Mouse (Mus musculus) limb, embryonic 12.5 days (tissue): ENCODE measurements around the gene Trib2. TPM values are rescaled to one million over a fixed set of nuclear protein-coding genes. Genes with fewer than 3 reads are reported as not detected.

Experiments
- ATAC-seq: fragments of 200-750 bp; cut with Nextera tagmentation; 2 replicates; pipeline ENCODE4 v1.8.0; 2017; ENCODE audit warnings: low read depth, moderate TSS enrichment; ENCODE audit not compliant: insufficient number of reproducible peaks, insufficient read depth, low FRiP score, low TSS enrichment
- H3K27ac ChIP-seq: fragments of 300-500 bp; sonication (generic); 2 replicates; pipeline ENCODE4 v1.5.1; 2016; ENCODE audit warnings: mild to moderate bottlenecking, moderate library complexity
- H3K27me3 ChIP-seq: fragments of 300-500 bp; sonication (generic); 2 replicates; pipeline ENCODE4 v1.6.1; 2016; ENCODE audit warnings: mild to moderate bottlenecking, moderate library complexity
- H3K36me3 ChIP-seq: fragments of 300-500 bp; sonication (generic); 2 replicates; pipeline ENCODE4 v1.6.1; 2016; ENCODE audit warnings: mild to moderate bottlenecking, moderate library complexity
- H3K4me1 ChIP-seq: fragments of 300-500 bp; sonication (generic); replicated peaks from 2 replicates; pipeline ENCODE4 v1.6.1; 2016
- H3K4me2 ChIP-seq: fragments of 300-500 bp; sonication (generic); 2 replicates; pipeline ENCODE4 v1.6.1; 2016; ENCODE audit warnings: mild to moderate bottlenecking, moderate library complexity
- H3K4me3 ChIP-seq: fragments of 300-500 bp; sonication (generic); replicated peaks from 2 replicates; pipeline ENCODE4 v1.5.1; 2016; ENCODE audit warnings: mild to moderate bottlenecking
- H3K9ac ChIP-seq: fragments of 300-500 bp; sonication (generic); replicated peaks from 2 replicates; pipeline ENCODE4 v1.6.1; 2016; ENCODE audit warnings: mild to moderate bottlenecking, moderate library complexity
- H3K9me3 ChIP-seq: fragments of 300-500 bp; sonication (generic); 2 replicates; pipeline ENCODE4 v1.6.1; 2016; ENCODE audit warnings: mild to moderate bottlenecking, moderate library complexity
- WGBS: fragments of 180-500 bp; shearing (Covaris S2); methylation state at CpG from one replicate; pipeline ENCODE4 v1.1.7; 2016; 5-methylcytosine and 5-hydroxymethylcytosine counted together
- polyA plus RNA-seq: library from polyadenylated mRNA; unstranded; fragments of >200 nt; fragmentation: Nextera tagmentation; extraction: Ambion mirVana; gene quantifications from 2 replicates; pipeline ENCODE4 v1.2.1, GENCODE M21; 2016

Gene Trib2
- 69.1 and 73.6 TPM in 2 replicates for polyA plus RNA-seq

DNA sequence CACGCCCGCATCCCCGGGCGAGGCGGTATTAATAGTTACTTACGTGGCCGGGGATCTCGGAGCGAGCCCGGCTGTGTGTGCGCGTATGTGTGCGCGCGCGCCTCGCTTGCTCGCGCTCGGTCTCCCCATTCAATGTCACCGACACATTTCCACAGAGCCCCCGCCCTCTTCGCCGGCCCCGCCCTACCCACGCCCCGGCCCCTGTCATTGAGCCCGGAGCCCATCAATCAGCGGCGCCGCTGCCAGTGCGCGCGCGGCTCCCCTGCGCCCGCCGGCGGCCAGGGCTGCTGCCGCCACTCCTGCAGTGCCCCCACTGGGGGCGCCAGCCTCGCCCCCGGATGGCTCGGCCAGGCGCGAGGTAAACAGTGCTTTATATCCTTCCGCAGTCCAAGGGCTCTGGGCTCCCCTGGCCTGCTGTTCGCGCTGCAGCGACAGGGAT is at the start of gene Trib2:
TSS of gene Trib2 (minus strand) at position 183 of the 439 bp plus-strand sequence.
- Histone ChIP-seq H3K4me2 (peak within 1 kb of the TSS; percentile 72), H3K36me3 (no peaks in the 10 kb centered on the region), H3K27me3 (no peaks in the 10 kb centered on the region), H3K9ac (peak within 1 kb of the TSS; percentile 92), H3K4me1 (peaks cover 19% of the 10 kb centered on the region), H3K4me3 (peak within 1 kb of the TSS; percentile 78), H3K27ac (peak within 1 kb of the TSS; percentile 96), H3K9me3 (no peaks in the 10 kb centered on the region)
- peak; percentile 91 for ATAC-seq
- WGBS = under 1% methylated on average over 50 of the region's 50 CpGs

DNA sequence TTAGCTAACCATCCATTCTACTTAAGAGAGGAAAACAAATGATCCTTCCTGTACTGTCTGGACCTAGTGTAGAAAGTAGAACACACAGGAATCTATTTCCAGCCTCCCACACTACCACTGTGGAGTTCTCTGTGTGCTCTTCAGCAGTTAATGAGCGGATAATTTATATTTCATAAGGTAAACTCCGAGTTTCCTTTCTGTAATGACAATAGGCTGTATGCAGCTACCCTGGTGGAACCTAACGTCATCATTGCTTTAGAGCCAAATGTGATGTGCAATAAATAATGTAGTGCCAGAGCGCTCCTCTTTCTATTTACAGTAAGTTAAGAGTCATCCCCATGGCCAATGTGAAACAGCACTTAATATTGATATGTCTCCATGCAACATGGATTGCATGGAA is 41.3 kb upstream of the Trib2 start:
- H3K27ac ChIP-seq = no peak overlapping the region
- no peaks in the 10 kb centered on the region for H3K27me3 ChIP-seq
- no peak overlapping the region for H3K9ac ChIP-seq
- no peak overlapping the region for H3K4me2 ChIP-seq
- H3K4me1 ChIP-seq = no peaks in the 10 kb centered on the region
- no peak for ATAC-seq
- no peak overlapping the region for H3K4me3 ChIP-seq
- H3K9me3 ChIP-seq = no peaks in the 10 kb centered on the region
- 90% methylated on average over 4 of the region's 4 CpGs for WGBS
- H3K36me3 ChIP-seq = no peaks in the 10 kb centered on the region

DNA sequence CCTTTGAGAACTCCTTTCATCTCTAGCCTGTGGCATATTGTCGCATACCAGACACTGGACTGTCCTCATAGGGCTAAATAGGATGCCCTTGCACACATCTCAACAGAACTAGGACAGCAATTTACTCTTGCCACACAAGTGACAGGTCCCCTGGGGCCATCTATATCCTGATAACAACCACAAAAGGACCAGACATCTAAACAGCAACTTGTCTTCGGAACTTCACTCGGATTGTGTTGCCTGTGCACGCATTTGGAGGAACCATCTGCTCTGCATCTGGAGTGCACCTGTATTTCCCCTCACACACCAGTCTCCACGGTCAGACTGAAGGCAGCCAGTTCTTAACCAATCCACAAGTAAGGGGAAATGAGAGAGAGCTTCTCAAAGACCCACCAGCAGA is 39.2 kb upstream of the Trib2 start:
- 59% methylated on average over 5 of the region's 5 CpGs for WGBS
- Histone ChIP-seq H3K9ac (no peak overlapping the region), H3K36me3 (no peaks in the 10 kb centered on the region), H3K4me3 (no peak overlapping the region), H3K27me3 (no peaks in the 10 kb centered on the region), H3K4me1 (no peaks in the 10 kb centered on the region), H3K9me3 (no peaks in the 10 kb centered on the region), H3K27ac (no peak overlapping the region), H3K4me2 (no peak overlapping the region)
- no peak for ATAC-seq

- Histone ChIP-seq H3K27me3 (no peaks in the 10 kb centered on the region), H3K36me3 (no peaks in the 10 kb centered on the region), H3K4me1 (no peaks in the 10 kb centered on the region), H3K27ac (no peak overlapping the region), H3K4me3 (no peak overlapping the region), H3K4me2 (no peak overlapping the region), H3K9me3 (no peaks in the 10 kb centered on the region), H3K9ac (no peak overlapping the region)
- 70% methylated on average over 4 of the region's 4 CpGs for WGBS
- ATAC-seq = no peak
Observed at GRCm38 (mm10) chr12:15852781-15853180, 36.1 kb upstream of the Trib2 start.

DNA sequence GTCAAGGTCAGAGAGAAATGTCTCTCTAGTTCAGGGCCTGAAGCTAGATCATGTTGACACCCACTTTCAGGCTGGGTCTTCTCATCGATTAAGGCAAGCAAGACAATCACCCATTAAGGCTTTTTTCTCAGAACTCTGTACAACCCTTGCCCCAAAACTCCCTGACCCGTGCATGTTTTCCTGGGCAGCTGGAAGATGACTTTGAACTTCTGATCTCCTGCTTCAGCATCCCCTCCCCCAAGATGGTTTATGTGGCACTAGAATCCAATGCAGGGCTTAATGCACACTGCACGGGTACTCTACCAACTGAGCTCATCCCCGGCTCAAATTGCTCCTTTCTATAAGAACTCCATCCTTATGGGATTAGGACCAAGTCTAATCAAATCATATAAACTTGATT is 35.3 kb upstream of the Trib2 start:
- no peak for ATAC-seq
- no peaks in the 10 kb centered on the region for H3K27me3 ChIP-seq
- H3K9me3 ChIP-seq = no peaks in the 10 kb centered on the region
- H3K9ac ChIP-seq = no peak overlapping the region
- no peak overlapping the region for H3K27ac ChIP-seq
- H3K4me1 ChIP-seq = no peaks in the 10 kb centered on the region
- no peak overlapping the region for H3K4me2 ChIP-seq
- 86% methylated on average over 4 of the region's 4 CpGs for WGBS
- no peaks in the 10 kb centered on the region for H3K36me3 ChIP-seq
- H3K4me3 ChIP-seq = no peak overlapping the region

- no peak overlapping the region for H3K27ac ChIP-seq
- no peak for ATAC-seq
- no peak overlapping the region for H3K4me3 ChIP-seq
- 63% methylated on average over 8 of the region's 8 CpGs for WGBS
- H3K9me3 ChIP-seq = no peaks in the 10 kb centered on the region
- no peaks in the 10 kb centered on the region for H3K36me3 ChIP-seq
- no peak overlapping the region for H3K9ac ChIP-seq
- no peaks in the 10 kb centered on the region for H3K27me3 ChIP-seq
- H3K4me2 ChIP-seq = no peak overlapping the region
- no peaks in the 10 kb centered on the region for H3K4me1 ChIP-seq
Observed at GRCm38 (mm10) chr12:15850441-15850895, 33.7 kb upstream of the Trib2 start.

GRCm38 (mm10) chr12:15849861-15850294 is 33.2 kb upstream of the Trib2 start:
- ATAC-seq = no peak
- 70% methylated on average over 3 of the region's 3 CpGs for WGBS

GRCm38 (mm10) chr12:15848391-15848790 is 31.7 kb upstream of the Trib2 start:
- H3K36me3 ChIP-seq = no peaks in the 10 kb centered on the region
- 90% methylated on average over 4 of the region's 4 CpGs for WGBS
- no peak overlapping the region for H3K4me3 ChIP-seq
- no peak overlapping the region for H3K4me2 ChIP-seq
- H3K27ac ChIP-seq = no peak overlapping the region
- no peaks in the 10 kb centered on the region for H3K9me3 ChIP-seq
- H3K4me1 ChIP-seq = no peaks in the 10 kb centered on the region
- no peaks in the 10 kb centered on the region for H3K27me3 ChIP-seq
- H3K9ac ChIP-seq = no peak overlapping the region
- no peak for ATAC-seq

More at GRCm38 (mm10) chr12:15849861-15850294, 33.2 kb upstream of the Trib2 start:
- H3K4me1 ChIP-seq = no peaks in the 10 kb centered on the region
- no peak overlapping the region for H3K4me3 ChIP-seq
- no peak overlapping the region for H3K27ac ChIP-seq
- H3K36me3 ChIP-seq = no peaks in the 10 kb centered on the region
- H3K9me3 ChIP-seq = no peaks in the 10 kb centered on the region
- H3K9ac ChIP-seq = no peak overlapping the region
- no peaks in the 10 kb centered on the region for H3K27me3 ChIP-seq
- H3K4me2 ChIP-seq = no peak overlapping the region

DNA sequence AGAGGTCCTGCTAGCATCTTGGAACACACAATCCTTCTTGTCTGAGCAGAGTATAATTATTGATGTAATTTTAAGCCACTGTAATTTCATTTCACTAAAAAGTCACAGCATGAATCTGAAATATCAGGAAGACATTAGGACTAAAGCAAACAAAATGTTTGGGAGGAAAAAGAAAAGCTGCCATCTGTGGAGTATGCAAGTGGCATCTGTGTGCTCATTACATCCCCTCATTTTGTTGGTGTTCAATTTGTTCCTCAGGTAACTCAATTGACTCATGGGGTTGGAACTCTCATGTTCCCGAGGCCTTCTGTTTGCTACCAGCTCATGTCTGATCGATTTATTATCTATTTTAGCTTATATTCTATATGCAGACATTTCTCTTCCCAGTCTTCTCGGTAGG is 28.0 kb upstream of the Trib2 start:
- Histone ChIP-seq H3K4me2 (no peak overlapping the region), H3K27me3 (no peaks in the 10 kb centered on the region), H3K36me3 (no peaks in the 10 kb centered on the region), H3K9me3 (0 out of 2 replicates have a peak, but pooled peaks cover 3% of the 10 kb centered on the region), H3K9ac (no peak overlapping the region), H3K4me3 (no peak overlapping the region), H3K4me1 (no peaks in the 10 kb centered on the region), H3K27ac (no peak overlapping the region)
- 78% methylated on average over 3 of the region's 3 CpGs for WGBS
- ATAC-seq = no peak

- H3K4me1 ChIP-seq = no peaks in the 10 kb centered on the region
- 0 out of 2 replicates have a peak, but pooled peaks cover 3% of the 10 kb centered on the region for H3K9me3 ChIP-seq
- WGBS = 87% methylated on average over 12 of the region's 12 CpGs
- no peaks in the 10 kb centered on the region for H3K27me3 ChIP-seq
- no peak overlapping the region for H3K27ac ChIP-seq
- no peaks in the 10 kb centered on the region for H3K36me3 ChIP-seq
- H3K4me2 ChIP-seq = no peak overlapping the region
- ATAC-seq = no peak
- no peak overlapping the region for H3K9ac ChIP-seq
- H3K4me3 ChIP-seq = no peak overlapping the region
Observed at GRCm38 (mm10) chr12:15840864-15841557, 24.3 kb upstream of the Trib2 start.

- H3K27ac ChIP-seq = no peak overlapping the region
- no peaks in the 10 kb centered on the region for H3K36me3 ChIP-seq
- ATAC-seq = no peak
- H3K4me3 ChIP-seq = no peak overlapping the region
- H3K9me3 ChIP-seq = 0 out of 2 replicates have a peak, but pooled peaks cover 3% of the 10 kb centered on the region
- no peak overlapping the region for H3K9ac ChIP-seq
- WGBS = 86% methylated on average over 2 of the region's 2 CpGs
- no peaks in the 10 kb centered on the region for H3K4me1 ChIP-seq
- H3K27me3 ChIP-seq = no peaks in the 10 kb centered on the region
- no peak overlapping the region for H3K4me2 ChIP-seq
Observed at GRCm38 (mm10) chr12:15838201-15838600, 21.5 kb upstream of the Trib2 start.

DNA sequence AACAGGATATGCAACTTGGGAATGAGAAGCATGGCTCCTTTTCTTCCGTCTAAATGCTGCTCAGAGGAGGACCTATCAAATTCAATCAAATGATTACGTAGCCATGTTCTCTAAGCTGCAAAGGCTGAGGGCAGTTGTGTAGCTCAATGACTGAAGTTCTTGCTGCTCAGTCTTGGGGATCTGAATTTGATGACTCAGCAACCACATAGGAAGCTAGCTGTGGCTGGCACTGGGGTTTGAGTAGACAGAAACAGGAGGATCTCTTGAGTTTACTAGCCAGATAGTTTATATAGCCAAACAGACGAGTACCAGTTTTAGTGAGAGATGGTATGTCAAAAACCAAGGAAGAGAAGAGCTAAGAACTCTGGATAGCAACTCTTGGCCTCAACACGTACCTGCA is 20.8 kb upstream of the Trib2 start:
- Histone ChIP-seq H3K27me3 (no peaks in the 10 kb centered on the region), H3K36me3 (no peaks in the 10 kb centered on the region), H3K4me3 (no peak overlapping the region), H3K9me3 (no peaks in the 10 kb centered on the region), H3K4me1 (no peaks in the 10 kb centered on the region), H3K27ac (no peak overlapping the region), H3K4me2 (no peak overlapping the region), H3K9ac (no peak overlapping the region)
- no peak for ATAC-seq
- 89% methylated on average over 4 of the region's 4 CpGs for WGBS
